Mouse (Mus musculus) c-Kit-positive CD71-negative TER-119-negative erythroid progenitor cells, embryonic 14.5 days (primary cell): Measurements from ENCODE around the gene Btbd35f26.
"Not testable (repeated sequence)": the region's sequence is repeated elsewhere in the genome, so short reads cannot be mapped to it uniquely, and the experiment has no call there.

Experiments
- DNase-seq: peaks from one replicate; pipeline ENCODE4 v3.0.0-alpha.2; 2013; ENCODE audit warnings: low read depth

Btbd35f26 gene

GRCm38 (mm10) chrX:31336154-31336553, at the start of gene Btbd35f26:
Gene Btbd35f26 (plus strand): TSS chrX:31336454.
- not testable (repeated sequence) for DNase-seq

GRCm38 (mm10) chrX:31341924-31342323, 5.7 kb downstream of the Btbd35f26 start:
- DNase-seq = not testable (repeated sequence)

GRCm38 (mm10) chrX:31383818-31384217, 47.6 kb downstream of the Btbd35f26 start, which contains the start of gene Btbd35f19:
Gene Btbd35f19 (minus strand): TSS chrX:31383918.
- DNase-seq = not testable (repeated sequence)
